Comparison of ENCODE assay signal across 23 mouse cellular contexts in the genomic region with DNA sequence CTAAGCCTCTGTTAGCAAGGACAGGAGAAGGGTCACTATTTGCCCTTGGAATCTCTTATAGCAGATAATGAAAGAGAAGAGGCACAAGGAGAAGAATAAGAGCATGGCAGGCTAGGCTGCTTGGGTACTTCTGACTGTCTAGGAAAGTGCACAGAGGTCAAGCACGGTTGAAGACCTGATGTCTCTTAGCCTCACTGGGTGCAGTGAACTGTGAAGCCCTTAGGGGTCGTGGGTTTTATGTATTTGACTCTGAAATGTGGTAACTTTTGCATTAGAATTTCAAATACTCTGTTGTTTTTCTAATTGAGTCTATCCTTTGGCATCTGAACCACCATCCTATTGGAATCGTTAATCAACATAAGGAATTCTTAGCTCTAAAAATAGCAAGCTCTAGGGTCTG. TPM values are rescaled to one million over a fixed set of nuclear protein-coding genes. Genes with fewer than 3 reads are reported as not detected.
DNase-seq lines count a peak whose midpoint lies in the region; ATAC-seq lines count a peak whose summit lies in the region.
"Had no signal": no experiment of that assay in that cellular context is flagged by ENCODE, and none has a peak within 500 bp of the region (broad histone marks: within the 10 kb centered on the region; RNA-seq: fewer than 3 reads in every experiment).

No protein-coding gene starts in this region.

- H3K9me3 ChIP-seq in heart, embryonic 15.5 days (replicated peaks), result no peaks in the 10 kb centered on the region
- H3K9me3 ChIP-seq: embryonic facial prominence, embryonic 10.5 days; embryonic facial prominence, embryonic 12.5 days; forebrain, embryonic 13.5 days; forebrain, embryonic 15.5 days; G1E had no signal

- no peak overlapping the region for H3K4me3 ChIP-seq in heart, embryonic 15.5 days
- H3K4me3 ChIP-seq: embryonic facial prominence, embryonic 10.5 days; embryonic facial prominence, embryonic 12.5 days; forebrain, embryonic 13.5 days; forebrain, embryonic 15.5 days had no signal

- peak; percentile 26 for DNase-seq in embryo, embryonic 10.5 days (ENCODE audit: low spot score)
- DNase-seq in embryo, embryonic 11 days, result no peak
- no peak for DNase-seq in heart, adult 8-10 months (ENCODE audit: low spot score)
- DNase-seq in R1 (ENCODE audit: low read depth, low spot score), result peak; percentile 69
- DNase-seq in adrenal gland, adult 18-20 months (ENCODE audit: low spot score in 2 of 2), result no peak
- no peak for DNase-seq in kidney, postnatal 25 days
- DNase-seq: adrenal gland, adult 2 months; adrenal gland, postnatal 10 days; adrenal gland, postnatal 36 days; cerebellum, adult 11-12 months; cerebellum, adult 2 months; cerebellum, adult 9-10 months; cerebellum, postnatal 10 days; cerebellum, postnatal 25 days; forebrain, postnatal 0 days had no signal

- WGBS in heart, embryonic 15.5 days, result 65% methylated on average over 3 of the region's 3 CpGs

- H3K27ac ChIP-seq in heart, embryonic 15.5 days, result 0 out of 2 replicates have a peak overlapping the region, but pooled peaks have one; percentile 17
- H3K27ac ChIP-seq: embryonic facial prominence, embryonic 10.5 days; embryonic facial prominence, embryonic 12.5 days; forebrain, embryonic 13.5 days; forebrain, embryonic 15.5 days had no signal

- no peak for ATAC-seq in heart, embryonic 15.5 days (replicated peaks; ENCODE audit: insufficient number of reproducible peaks, insufficient read depth, low FRiP score, low read depth)
- ATAC-seq: activated CD4-positive, CD25-positive, alpha-beta regulatory T cell, adult 4 months; forebrain, embryonic 13.5 days; forebrain, embryonic 15.5 days; forebrain, postnatal 0 days; Patski had no signal

- H3K27me3 ChIP-seq in heart, embryonic 15.5 days, result no peaks in the 10 kb centered on the region
- H3K27me3 ChIP-seq: embryonic facial prominence, embryonic 12.5 days; forebrain, embryonic 13.5 days; forebrain, embryonic 15.5 days; Patski had no signal

- H3K9ac ChIP-seq in heart, embryonic 15.5 days, result no peak overlapping the region
- H3K9ac ChIP-seq: embryonic facial prominence, embryonic 12.5 days; forebrain, embryonic 13.5 days; forebrain, embryonic 15.5 days; forebrain, postnatal 0 days had no signal

- peaks cover 86% of the 10 kb centered on the region for H3K36me3 ChIP-seq in heart, embryonic 15.5 days

- no peak overlapping the region for H3K4me2 ChIP-seq in heart, embryonic 15.5 days
- H3K4me2 ChIP-seq: embryonic facial prominence, embryonic 12.5 days; forebrain, embryonic 13.5 days; forebrain, embryonic 15.5 days had no signal

- H3K4me1 ChIP-seq in heart, embryonic 15.5 days (replicated peaks), result no peaks in the 10 kb centered on the region
- H3K4me1 ChIP-seq: embryonic facial prominence, embryonic 10.5 days; embryonic facial prominence, embryonic 12.5 days; forebrain, embryonic 13.5 days; forebrain, embryonic 15.5 days had no signal

RNA-seq across cellular contexts. Expression of a gene that starts 31.7 kb away (rescaled TPM):
- 4.4 TPM in 2 replicates for polyA plus RNA-seq in heart, embryonic 15.5 days (2015; fragmentation: Nextera tagmentation; extraction: Ambion mirVana)
- 1 to 10 TPM; 1.9 to 2.7 (median 2.6) TPM for total RNA-seq in heart, adult 8-10 months (2022)
- 1 to 10 TPM; 2.4 to 3.8 TPM for total RNA-seq in adrenal gland, adult 18-20 months (2021)
- polyA plus RNA-seq: activated CD4-positive, CD25-positive, alpha-beta regulatory T cell, adult 4 months had no signal

RNA-seq across cellular contexts. Expression of a gene that starts 38.2 kb away (rescaled TPM):
- 5.6 and 7.2 TPM in 2 replicates for polyA plus RNA-seq in heart, embryonic 15.5 days (2015; fragmentation: Nextera tagmentation; extraction: Ambion mirVana)
- total RNA-seq in heart, adult 8-10 months (2022), result 10 to 100 TPM in 3 of 4 experiments, 1 to 10 TPM in 1; 9.2 to 13.0 (median 11.2) TPM
- total RNA-seq in adrenal gland, adult 18-20 months (2021), result 10 to 100 TPM; 29.2 to 31.0 TPM

RNA-seq across cellular contexts. Expression of a gene that starts 53.7 kb away (rescaled TPM):
- 27.9 and 39.1 TPM in 2 replicates for polyA plus RNA-seq in heart, embryonic 15.5 days (2015; fragmentation: Nextera tagmentation; extraction: Ambion mirVana)
- total RNA-seq in heart, adult 8-10 months (2022), result 10 to 100 TPM; 62.7 to 82.4 (median 71.7) TPM
- total RNA-seq in adrenal gland, adult 18-20 months (2021), result 10 to 100 TPM; 97.4 TPM

Comparison
In these comparisons a context has a peak if more than half of its experiments do, and no peak if none do; other contexts are left out.
1. DNase-seq: peak in embryo, embryonic 10.5 days (single experiment) and R1 (single experiment); none in embryo, embryonic 11 days (single experiment), heart, adult 8-10 months (single experiment), adrenal gland, adult 18-20 months (0 of 2) and kidney, postnatal 25 days (0 of 2).